Mouse (Mus musculus): ENCODE measurements around the gene Syt7. TPM values are rescaled to one million over a fixed set of nuclear protein-coding genes. Genes with fewer than 3 reads are reported as not detected.

Syt7 gene
- polyA plus RNA-seq, 1 experiment, result 1.2 TPM

DNA sequence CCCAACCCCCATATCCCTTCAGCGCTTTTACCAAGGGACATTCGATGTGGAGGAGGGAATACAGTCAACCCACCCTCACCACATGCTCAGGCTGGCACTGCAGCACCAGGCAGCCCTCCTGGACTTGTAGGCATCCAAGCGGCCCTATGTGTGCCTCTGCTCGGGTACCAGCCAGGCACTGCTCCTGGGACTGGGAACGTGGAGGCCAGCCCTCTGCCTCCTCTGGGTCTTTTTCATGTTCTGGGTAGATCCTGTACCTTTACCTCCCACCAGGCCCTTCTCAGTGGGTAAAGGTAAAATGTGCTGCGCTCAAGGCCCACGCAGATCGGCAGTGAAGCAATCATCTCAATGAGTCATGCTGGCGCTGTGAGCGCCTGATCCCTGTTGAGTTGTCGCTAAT lies 71.0 kb downstream of the Syt7 start:
- no peak for DNase-seq (ENCODE audit: low spot score)

DNA sequence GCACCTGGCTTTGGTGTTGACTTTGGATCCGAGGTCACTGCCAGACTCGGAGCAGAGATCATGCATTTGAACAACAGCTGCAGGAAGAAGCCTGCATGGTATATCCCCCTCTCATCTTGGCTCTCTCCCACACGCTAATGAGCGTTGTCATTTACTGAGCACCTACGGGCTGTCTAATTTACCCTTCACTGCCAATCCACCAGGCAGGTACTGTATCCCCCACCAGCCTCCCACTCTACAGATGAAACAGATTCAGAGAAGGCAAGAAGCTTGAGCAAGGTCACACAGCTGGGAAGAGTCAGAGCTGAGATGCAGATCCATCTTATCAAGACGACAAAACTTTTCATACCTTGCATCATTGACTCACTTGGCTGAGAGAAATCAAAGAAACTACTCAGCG lies 72.7 kb downstream of the Syt7 start:
- no peak for DNase-seq (ENCODE audit: low spot score)

- no peak for DNase-seq (ENCODE audit: low spot score)
Measured at GRCm38 (mm10) chr19:10464427-10464826, 75.5 kb downstream of the Syt7 start.

DNA sequence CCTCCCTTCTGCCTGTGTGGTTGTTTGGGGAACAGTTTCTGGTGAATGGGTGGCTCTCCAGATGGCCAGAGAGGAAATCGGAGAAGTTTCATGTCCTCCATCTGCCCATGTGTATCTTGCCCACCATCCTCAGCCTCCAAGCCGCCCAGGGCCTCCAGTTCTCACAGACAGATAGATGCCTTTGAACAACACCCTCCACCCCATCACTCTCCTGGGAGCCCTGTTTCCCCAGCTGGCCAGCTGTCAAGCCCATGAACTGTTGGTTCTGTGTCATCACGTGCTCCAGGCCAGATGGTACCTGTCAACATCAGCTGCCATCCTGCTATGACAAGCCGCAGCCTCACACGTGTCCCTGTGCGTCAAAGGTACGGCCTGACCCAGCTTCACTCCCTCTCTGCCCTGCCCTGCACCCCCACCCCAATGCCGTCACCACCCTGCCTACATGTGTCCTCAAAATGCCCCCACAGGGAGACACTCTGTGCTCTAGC lies 80.3 kb downstream of the Syt7 start:
- no peak for DNase-seq (ENCODE audit: low spot score)

DNA sequence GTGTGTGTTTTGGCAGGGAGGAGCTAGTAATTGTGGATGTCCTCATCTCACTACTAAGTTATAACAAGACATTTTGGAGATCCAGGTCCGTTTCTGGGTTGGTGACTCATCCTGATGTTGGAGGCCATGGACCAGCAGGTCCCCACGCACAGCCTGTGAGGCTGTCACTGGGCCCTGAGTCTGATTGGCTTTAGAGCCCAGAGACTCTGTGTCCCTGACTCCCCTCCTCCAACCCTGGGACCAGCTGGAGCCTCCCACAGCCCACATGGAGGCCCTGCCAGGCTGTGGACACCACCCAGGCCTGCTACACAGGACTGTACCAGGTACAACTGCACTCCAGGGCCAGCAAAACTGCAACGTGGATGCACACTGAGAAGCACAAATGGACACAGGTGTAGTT lies 84.1 kb downstream of the Syt7 start:
- DNase-seq (ENCODE audit: low spot score), result no peak

GRCm38 (mm10) chr19:10473779-10474178 lies 84.9 kb downstream of the Syt7 start:
- DNase-seq (ENCODE audit: low spot score), result no peak

- DNase-seq (ENCODE audit: low spot score), result no peak
Measured at GRCm38 (mm10) chr19:10479541-10479940, 90.7 kb downstream of the Syt7 start.

DNA sequence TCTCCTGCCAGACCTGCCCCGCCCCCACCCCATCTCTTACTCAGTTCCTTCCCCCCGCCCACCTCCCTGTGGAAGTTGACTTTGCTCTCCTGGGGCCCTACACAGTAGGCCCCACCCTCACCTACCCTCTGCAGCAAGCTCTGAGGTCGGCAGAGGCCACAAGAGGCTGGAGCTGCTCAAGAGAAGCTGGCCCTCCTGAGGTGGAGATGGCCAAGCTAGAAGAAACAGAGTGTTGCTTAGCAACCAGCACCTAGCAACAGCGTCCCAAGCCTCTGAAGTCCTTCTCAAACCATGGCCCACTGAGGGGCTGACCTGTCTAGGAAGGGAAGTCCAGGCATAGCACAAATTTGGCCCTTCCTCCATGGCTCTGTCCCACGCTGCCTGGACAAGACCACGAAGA lies 93.8 kb downstream of the Syt7 start, which contains the start of gene Ppp1r32:
TSS of gene Ppp1r32 (minus strand) at position 226 of the 400 bp plus-strand sequence.
- DNase-seq (ENCODE audit: low spot score), result no peak

- DNase-seq (ENCODE audit: low spot score), result no peak
Measured at GRCm38 (mm10) chr19:10486264-10486738, 97.4 kb downstream of the Syt7 start.

- no peak for DNase-seq (ENCODE audit: low spot score)
Measured at GRCm38 (mm10) chr19:10495670-10496069, 106.8 kb downstream of the Syt7 start.

- no peak for DNase-seq (ENCODE audit: low spot score)
Measured at GRCm38 (mm10) chr19:10496976-10497375, 108.1 kb downstream of the Syt7 start.

DNA sequence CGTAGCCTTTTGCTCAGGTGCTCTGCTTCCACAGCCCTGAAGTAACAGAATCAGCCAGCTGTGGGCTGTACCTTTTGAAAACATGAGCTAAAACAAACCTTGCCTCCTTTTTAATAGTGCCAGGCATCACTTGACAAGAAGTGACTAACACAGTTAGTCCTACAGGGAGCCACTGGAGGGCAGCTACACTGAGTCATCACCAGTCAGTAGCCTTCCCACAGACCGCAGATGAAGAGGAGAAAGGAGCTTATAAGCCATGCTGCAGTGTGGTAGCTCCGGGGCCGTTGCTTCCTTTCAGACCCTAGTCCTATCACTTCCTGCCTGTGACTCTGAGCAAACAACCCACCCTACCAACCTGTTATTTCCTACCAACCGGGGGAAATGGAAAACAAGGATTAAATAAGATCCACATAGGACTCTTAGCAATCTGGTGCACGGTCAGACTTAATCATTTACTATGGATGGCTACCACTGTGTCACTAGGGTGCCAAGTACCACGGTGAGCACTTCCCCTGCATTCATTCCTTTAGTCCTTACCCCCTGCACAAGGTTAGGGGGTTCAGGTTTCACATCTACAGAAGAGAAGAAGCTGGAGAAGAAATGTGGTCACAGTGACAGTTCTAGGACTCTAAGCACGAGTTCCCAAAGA lies 108.7 kb downstream of the Syt7 start:
- DNase-seq (ENCODE audit: low spot score), result no peak

DNA sequence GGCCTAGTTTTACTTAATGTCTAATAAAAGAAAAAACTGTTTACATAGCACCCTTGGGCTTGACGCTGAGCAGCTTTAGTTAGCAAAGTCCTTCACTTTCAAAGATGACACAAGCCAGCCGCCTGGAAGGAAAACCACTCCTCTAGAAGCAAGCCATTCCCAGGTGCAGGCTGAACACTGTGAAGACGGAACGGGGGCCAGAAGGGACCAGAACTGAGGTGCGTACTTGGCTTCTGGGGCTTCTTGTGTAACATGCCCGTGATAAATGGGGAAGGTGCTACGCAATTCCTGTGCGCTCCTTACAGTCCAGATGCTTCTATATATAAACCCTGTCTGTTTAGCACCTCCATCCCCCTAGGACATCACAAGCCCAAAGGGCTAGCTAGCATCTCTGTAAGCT lies 111.7 kb downstream of the Syt7 start:
- no peak for DNase-seq (ENCODE audit: low spot score)

DNA sequence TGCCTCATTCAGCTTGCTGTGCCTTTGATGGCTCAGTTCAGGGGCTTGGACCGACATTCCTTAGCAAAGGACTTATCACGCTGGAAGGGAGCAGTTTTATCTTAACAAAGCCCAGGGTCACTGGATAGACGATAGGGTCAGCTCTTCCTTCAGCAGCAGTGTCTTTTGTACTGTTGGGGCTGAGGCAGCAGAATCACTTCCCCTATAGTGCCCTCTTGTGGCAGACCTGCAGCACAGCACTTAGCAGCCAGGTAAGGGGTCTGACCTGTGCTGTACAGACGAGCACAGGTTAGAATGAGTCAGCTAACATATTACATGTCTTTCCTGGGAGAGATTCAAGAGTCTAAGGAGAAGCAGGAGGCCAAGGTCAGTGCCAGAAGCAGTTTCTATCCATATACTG lies 113.7 kb downstream of the Syt7 start:
- DNase-seq (ENCODE audit: low spot score), result no peak

Other genes starting within 250 kb of the Syt7 start
- 75.3 and 95.1 TPM in 2 replicates for gene Fads1, start 206.2 kb upstream of the Syt7 start, polyA plus RNA-seq (2012; rRNA removed)
- 77.0 and 87.9 TPM in 2 replicates for gene Tmem258, start 185.1 kb upstream of the Syt7 start, polyA plus RNA-seq (2012; rRNA removed)
- gene Fen1, start 184.9 kb upstream of the Syt7 start, polyA plus RNA-seq (2012; rRNA removed), result 5.9 and 7.0 TPM in 2 replicates
- 3.8 and 4.3 TPM in 2 replicates for gene Myrf, start 148.3 kb upstream of the Syt7 start, polyA plus RNA-seq (2012; rRNA removed)
- 5.5 and 6.4 TPM in 2 replicates for gene Dagla, start 84.2 kb upstream of the Syt7 start, polyA plus RNA-seq (2012; rRNA removed)
- 2.9 and 3.3 TPM in 2 replicates for gene Lrrc10b, start 68.4 kb downstream of the Syt7 start, polyA plus RNA-seq (2012; rRNA removed)
- 0.26 and 0.44 TPM in 2 replicates for gene Ppp1r32, start 93.8 kb downstream of the Syt7 start, polyA plus RNA-seq (2012; rRNA removed)
- gene Cpsf7, start 136.2 kb downstream of the Syt7 start, polyA plus RNA-seq (2012; rRNA removed), result 61.3 and 68.7 TPM in 2 replicates
- gene Sdhaf2, start 137.1 kb downstream of the Syt7 start, polyA plus RNA-seq (2012; rRNA removed), result 50.8 and 52.0 TPM in 2 replicates
- 25.0 and 35.7 TPM in 2 replicates for gene Tmem216, start 167.1 kb downstream of the Syt7 start, polyA plus RNA-seq (2012; rRNA removed)
- gene Cyb561a3, start 188.1 kb downstream of the Syt7 start, polyA plus RNA-seq (2012; rRNA removed), result 30.8 and 35.8 TPM in 2 replicates
- gene Tmem138, start 188.3 kb downstream of the Syt7 start, polyA plus RNA-seq (2012; rRNA removed), result 15.8 and 19.2 TPM in 2 replicates
- 149 and 160 TPM in 2 replicates for gene Ddb1, start 216.2 kb downstream of the Syt7 start, polyA plus RNA-seq (2012; rRNA removed)
- 11.1 and 11.9 TPM in 2 replicates for gene Tkfc, start 216.6 kb downstream of the Syt7 start, polyA plus RNA-seq (2012; rRNA removed)
- 0.07 and 0.12 TPM in 2 replicates for gene Vwce, start 245.1 kb downstream of the Syt7 start, polyA plus RNA-seq (2012; rRNA removed)